Comparison of ENCODE assay signal across 9 mouse cellular contexts in genomic region chr11:77766351-77767001, GRCm38 (mm10). TPM values are rescaled to one million over a fixed set of nuclear protein-coding genes. Genes with fewer than 3 reads are reported as not detected.
DNase-seq lines count a peak whose midpoint lies in the region; ATAC-seq lines count a peak whose summit lies in the region.
"Had no signal": no experiment of that assay in that cellular context is flagged by ENCODE, and none has a peak within 500 bp of the region (broad histone marks: within the 10 kb centered on the region; RNA-seq: fewer than 3 reads in every experiment).

No protein-coding gene starts in this region.

- no peak overlapping the region for H3K27ac ChIP-seq in forebrain, embryonic 15.5 days (replicated peaks)
- H3K27ac ChIP-seq in hindbrain, embryonic 16.5 days (ENCODE audit: low read depth, low read length): peak overlapping the region; percentile 68; the same call in 1 of the 2 replicates
- H3K27ac ChIP-seq in limb, embryonic 12.5 days: peak overlapping the region; percentile 69
- no peak overlapping the region; the same call in 1 of the 2 replicates for H3K27ac ChIP-seq in midbrain, embryonic 11.5 days (ENCODE audit: low read depth, low read length)

- H3K4me2 ChIP-seq in forebrain, embryonic 15.5 days (replicated peaks): peak overlapping the region; percentile 50
- H3K4me2 ChIP-seq in hindbrain, embryonic 16.5 days (ENCODE audit: low read length): peak overlapping the region; percentile 79
- peak overlapping the region; percentile 77 for H3K4me2 ChIP-seq in limb, embryonic 12.5 days
- H3K4me2 ChIP-seq in midbrain, embryonic 11.5 days: peak overlapping the region; percentile 58

- 5% methylated on average over 35 of the region's 35 CpGs for WGBS in forebrain, embryonic 15.5 days
- 4% methylated on average over 35 of the region's 35 CpGs for WGBS in hindbrain, embryonic 16.5 days
- WGBS in limb, embryonic 12.5 days: 2% methylated on average over 35 of the region's 35 CpGs
- 2% methylated on average over 35 of the region's 35 CpGs for WGBS in midbrain, embryonic 11.5 days

- peak overlapping the region; percentile 40 for H3K9ac ChIP-seq in forebrain, embryonic 15.5 days (replicated peaks)
- peak overlapping the region; percentile 67 for H3K9ac ChIP-seq in hindbrain, embryonic 16.5 days (ENCODE audit: low read depth, low read length)
- peak overlapping the region; percentile 57 for H3K9ac ChIP-seq in limb, embryonic 12.5 days (replicated peaks)
- peak overlapping the region; percentile 52 for H3K9ac ChIP-seq in midbrain, embryonic 11.5 days (ENCODE audit: low read length)

- peaks cover 39% of the 10 kb centered on the region for H3K4me1 ChIP-seq in forebrain, embryonic 15.5 days
- peaks cover 32% of the 10 kb centered on the region for H3K4me1 ChIP-seq in hindbrain, embryonic 16.5 days (ENCODE audit: control insufficient read depth, insufficient read depth, low read depth, low read length)
- peaks cover 40% of the 10 kb centered on the region for H3K4me1 ChIP-seq in limb, embryonic 12.5 days (replicated peaks)
- peaks cover 39% of the 10 kb centered on the region for H3K4me1 ChIP-seq in midbrain, embryonic 11.5 days (ENCODE audit: control insufficient read depth, insufficient read depth, low read length)

- no peaks in the 10 kb centered on the region for H3K36me3 ChIP-seq in forebrain, embryonic 15.5 days
- no peaks in the 10 kb centered on the region for H3K36me3 ChIP-seq in hindbrain, embryonic 16.5 days (ENCODE audit: control insufficient read depth, insufficient read depth, low read length)
- H3K36me3 ChIP-seq in limb, embryonic 12.5 days: no peaks in the 10 kb centered on the region
- H3K36me3 ChIP-seq in midbrain, embryonic 11.5 days (ENCODE audit: control insufficient read depth, insufficient read depth, low read length): no peaks in the 10 kb centered on the region

- H3K27me3 ChIP-seq in forebrain, embryonic 15.5 days: no peaks in the 10 kb centered on the region
- H3K27me3 ChIP-seq in hindbrain, embryonic 16.5 days (replicated peaks; ENCODE audit: control insufficient read depth, insufficient read depth, low read length): no peaks in the 10 kb centered on the region
- peaks cover 4% of the 10 kb centered on the region; the same call in 1 of the 2 replicates for H3K27me3 ChIP-seq in limb, embryonic 12.5 days
- H3K27me3 ChIP-seq in midbrain, embryonic 11.5 days (ENCODE audit: control insufficient read depth, insufficient read depth, low read length): no peaks in the 10 kb centered on the region

- H3K4me3 ChIP-seq in forebrain, embryonic 15.5 days: peak overlapping the region; percentile 28
- peak overlapping the region; percentile 40 for H3K4me3 ChIP-seq in hindbrain, embryonic 16.5 days (ENCODE audit: low read length)
- H3K4me3 ChIP-seq in limb, embryonic 12.5 days (replicated peaks): peak overlapping the region; percentile 40
- peak overlapping the region; percentile 28 for H3K4me3 ChIP-seq in midbrain, embryonic 11.5 days (ENCODE audit: low read depth, low read length)

- no peaks in the 10 kb centered on the region for H3K9me3 ChIP-seq in forebrain, embryonic 15.5 days
- no peaks in the 10 kb centered on the region for H3K9me3 ChIP-seq in hindbrain, embryonic 16.5 days (ENCODE audit: control insufficient read depth, low read length)
- no peaks in the 10 kb centered on the region for H3K9me3 ChIP-seq in limb, embryonic 12.5 days
- H3K9me3 ChIP-seq in midbrain, embryonic 11.5 days (ENCODE audit: control insufficient read depth, low read length): no peaks in the 10 kb centered on the region

- no peak for ATAC-seq in CD4-positive, CD25-positive, alpha-beta regulatory T cell, adult 4 months
- ATAC-seq in forebrain, embryonic 15.5 days (replicated peaks): 0 out of 2 replicates have a peak, but pooled peaks have one; percentile 11
- ATAC-seq in hindbrain, embryonic 16.5 days: 0 out of 2 replicates have a peak, but pooled peaks have one; percentile 17
- ATAC-seq in limb, embryonic 12.5 days (ENCODE audit: insufficient number of reproducible peaks, insufficient read depth, low FRiP score, low TSS enrichment, low read depth): peak; percentile 30; the same call in 1 of the 2 replicates
- peak; percentile 26 for ATAC-seq in midbrain, embryonic 11.5 days (ENCODE audit: low FRiP score)

- peak; percentile 63 for DNase-seq in CD4-positive, CD25-positive, alpha-beta regulatory T cell, adult 2 months (ENCODE audit: low read depth, low spot score)
- peak; percentile 81 for DNase-seq in adrenal gland, postnatal 14 days
- peak; percentile 93 for DNase-seq in midbrain, embryonic 11.5 days (ENCODE audit: low spot score, missing footprints)
- DNase-seq in spleen, postnatal 36 days (ENCODE audit: low spot score in 2 of 2): peak; percentile 32 to 43

RNA-seq across cellular contexts. Expression of gene Myo18a, which starts 3.4 kb away (rescaled TPM):
- 10 to 100 TPM; 21.4 to 28.9 TPM for polyA plus RNA-seq in CD4-positive, CD25-positive, alpha-beta regulatory T cell, adult 4 months (2017; shearing (Covaris generic))
- 57.6 and 62.5 TPM in 2 replicates for total RNA-seq in adrenal gland, postnatal 14 days (2021)
- polyA plus RNA-seq in forebrain, embryonic 15.5 days (2015; fragmentation: Nextera tagmentation; extraction: Ambion mirVana): 45.5 and 52.5 TPM in 2 replicates
- polyA plus RNA-seq in hindbrain, embryonic 16.5 days (2015; fragmentation: Nextera tagmentation; extraction: Ambion mirVana): 35.1 and 44.0 TPM in 2 replicates
- 31.5 and 36.4 TPM in 2 replicates for polyA plus RNA-seq in limb, embryonic 12.5 days (2016; fragmentation: Nextera tagmentation; extraction: Ambion mirVana)
- 22.6 and 23.8 TPM in 2 replicates for polyA plus RNA-seq in midbrain, embryonic 11.5 days (2014; fragmentation: Nextera tagmentation; extraction: Ambion mirVana)

RNA-seq across cellular contexts. Expression of gene Gm10277, which starts 21.1 kb away (rescaled TPM):
- under 1 TPM; 0.32 to 0.34 TPM for polyA plus RNA-seq in CD4-positive, CD25-positive, alpha-beta regulatory T cell, adult 4 months (2017; shearing (Covaris generic))
- not detected in 2 replicates for total RNA-seq in adrenal gland, postnatal 14 days (2021)
- 2.4 and 2.5 TPM in 2 replicates for polyA plus RNA-seq in forebrain, embryonic 15.5 days (2015; fragmentation: Nextera tagmentation; extraction: Ambion mirVana)
- polyA plus RNA-seq in hindbrain, embryonic 16.5 days (2015; fragmentation: Nextera tagmentation; extraction: Ambion mirVana): 1.6 and 1.7 TPM in 2 replicates
- 1.9 and 2.6 TPM in 2 replicates for polyA plus RNA-seq in limb, embryonic 12.5 days (2016; fragmentation: Nextera tagmentation; extraction: Ambion mirVana)
- polyA plus RNA-seq in midbrain, embryonic 11.5 days (2014; fragmentation: Nextera tagmentation; extraction: Ambion mirVana): 0.65 and 0.79 TPM in 2 replicates
- total RNA-seq: layer of hippocampus, postnatal 36 days had no signal

RNA-seq across cellular contexts. Expression of gene Cryba1, which starts 41.4 kb away (rescaled TPM):
- not detected for polyA plus RNA-seq in CD4-positive, CD25-positive, alpha-beta regulatory T cell, adult 4 months (2017; shearing (Covaris generic))
- total RNA-seq in adrenal gland, postnatal 14 days (2021): not detected in 2 replicates
- 0.18 and 0.38 TPM in 2 replicates for polyA plus RNA-seq in forebrain, embryonic 15.5 days (2015; fragmentation: Nextera tagmentation; extraction: Ambion mirVana)
- 0.20 and 0.21 TPM in 2 replicates for polyA plus RNA-seq in hindbrain, embryonic 16.5 days (2015; fragmentation: Nextera tagmentation; extraction: Ambion mirVana)
- polyA plus RNA-seq in limb, embryonic 12.5 days (2016; fragmentation: Nextera tagmentation; extraction: Ambion mirVana): 0.28 TPM in 1 of 2 replicates, not detected in the other
- polyA plus RNA-seq in midbrain, embryonic 11.5 days (2014; fragmentation: Nextera tagmentation; extraction: Ambion mirVana): 2.3 and 2.7 TPM in 2 replicates
- total RNA-seq: layer of hippocampus, postnatal 36 days had no signal

Comparison
In these comparisons a context has a peak if more than half of its experiments do, and no peak if none do; other contexts are left out.
1. DNase-seq: peak in every context shown above with its lines; median percentile 93 in midbrain, embryonic 11.5 days; 81 in adrenal gland, postnatal 14 days; 63 in CD4-positive, CD25-positive, alpha-beta regulatory T cell, adult 2 months; 38 in spleen, postnatal 36 days.
2. H3K27ac ChIP-seq: peak in hindbrain, embryonic 16.5 days (single experiment) and limb, embryonic 12.5 days (single experiment); none in forebrain, embryonic 15.5 days (single experiment) and midbrain, embryonic 11.5 days (single experiment).
3. Peak in every context shown above with its lines, with median percentiles within 50 percentile points of each other: H3K4me2 ChIP-seq, H3K4me3 ChIP-seq and H3K9ac ChIP-seq.